Mouse (Mus musculus): ENCODE results near the gene Ccdc66. TPM values are rescaled to one million over a fixed set of nuclear protein-coding genes. Genes with fewer than 3 reads are reported as not detected.

Ccdc66 gene
- polyA plus RNA-seq, 1 experiment, result 1.4 TPM

DNA sequence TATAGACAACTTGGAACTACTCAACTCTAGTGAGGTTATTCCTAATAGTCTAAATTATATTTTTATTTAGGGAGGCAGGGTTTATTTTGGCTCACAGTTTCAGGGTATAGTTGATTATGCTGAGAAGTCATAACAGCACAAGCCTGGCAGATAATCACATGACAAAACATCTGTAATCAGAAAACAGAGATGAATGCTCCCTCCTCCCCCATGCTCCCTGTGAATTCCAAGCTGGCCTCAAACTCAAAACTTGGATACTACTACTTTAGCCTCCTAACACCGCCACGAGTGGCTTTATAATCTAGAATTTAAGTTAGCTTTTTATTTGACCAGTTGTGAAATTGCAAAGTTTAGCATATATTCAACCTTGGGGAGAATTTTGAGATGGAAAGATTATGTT lies 76.2 kb downstream of the Ccdc66 start:
- 96% methylated on average over 2 of the region's 2 CpGs for WGBS

More for the DNA sequence above, 76.2 kb downstream of the Ccdc66 start:
- H3K4me1 ChIP-seq (ENCODE audit: control insufficient read depth, insufficient read depth, insufficient read length), result peaks cover 5% of the 10 kb centered on the region; the same call in 1 of the 2 replicates
- TF ChIP-seq CTCF (IDR thresholded peaks at IDR 0.05; ENCODE audit: extremely low read depth, insufficient read depth, insufficient read length, insufficient replicate concordance) (no peak), POLR2A (IDR thresholded peaks at IDR 0.05; ENCODE audit: low read depth, low read length) (no peak)
- no peak overlapping the region for H3K4me3 ChIP-seq (ENCODE audit: extremely low read depth, insufficient read depth, insufficient read length)
- DNase-seq (ENCODE audit: low read depth in 1 of 2, low spot score in 2 of 2), result no peak
- peaks cover 1% of the 10 kb centered on the region; the same call in 1 of the 2 replicates for H3K36me3 ChIP-seq (ENCODE audit: control insufficient read depth, insufficient read depth, low read length)
- no peaks in the 10 kb centered on the region for H3K27me3 ChIP-seq (ENCODE audit: control insufficient read depth, insufficient read depth, low read length)
- H3K27ac ChIP-seq (ENCODE audit: insufficient read depth, low read length), result no peak overlapping the region

Other genes starting within 250 kb of the Ccdc66 start
- 4.3 and 4.6 TPM in 2 replicates for gene Fam208a, start 79.6 kb downstream of the Ccdc66 start, polyA plus RNA-seq (2012; rRNA removed)
- 0.11 and 0.22 TPM in 2 replicates for gene Erc2, start 114.0 kb upstream of the Ccdc66 start, polyA plus RNA-seq (2012; rRNA removed)

Measured in spleen, adult 2 months (tissue).